Mouse (Mus musculus) thymus, adult 2 months (tissue): Measurements from ENCODE around the gene Syt16. TPM values are rescaled to one million over a fixed set of nuclear protein-coding genes. Genes with fewer than 3 reads are reported as not detected.

Experiments
- DNase-seq: peaks from one replicate; pipeline ENCODE4 v3.0.0; 2021
- H3K27ac ChIP-seq: fragments of 200-500 bp; 2 replicates; pipeline ENCODE4 v1.5.1; 2012; ENCODE audit warnings: low read length, control low read depth; ENCODE audit not compliant: control insufficient read depth, insufficient read depth
- H3K27me3 ChIP-seq: fragments of 200-500 bp; 2 replicates; pipeline ENCODE4 v1.6.1; 2012; ENCODE audit warnings: mild to moderate bottlenecking, low read length, moderate library complexity, mixed read lengths; ENCODE audit not compliant: control insufficient read depth, insufficient read depth
- H3K36me3 ChIP-seq: fragments of 200-500 bp; 2 replicates; pipeline ENCODE4 v1.6.1; 2012; ENCODE audit warnings: mild to moderate bottlenecking, low read length, moderate library complexity; ENCODE audit not compliant: control insufficient read depth, insufficient read depth
- H3K4me1 ChIP-seq: fragments of 200-500 bp; replicated peaks from 2 replicates; pipeline ENCODE4 v1.6.1; 2012; ENCODE audit warnings: low read length; ENCODE audit not compliant: control insufficient read depth, insufficient read depth
- H3K4me3 ChIP-seq: fragments of 200-500 bp; 2 replicates; pipeline ENCODE4 v1.5.1; 2012; ENCODE audit warnings: mild to moderate bottlenecking, low read length, control low read depth, moderate library complexity; ENCODE audit not compliant: control insufficient read depth, insufficient read depth
- CTCF ChIP-seq: fragments of 200-500 bp; IDR thresholded peaks from 2 replicates; pipeline ENCODE4 v1.5.1; 2012; ENCODE audit warnings: mild to moderate bottlenecking, control low read depth, low read length, moderate library complexity, borderline replicate concordance; ENCODE audit not compliant: control insufficient read depth, poor library complexity, insufficient read depth; ENCODE audit errors: extremely low read depth
- POLR2A ChIP-seq: fragments of 200-500 bp; IDR thresholded peaks from 2 replicates; pipeline ENCODE4 v1.6.1; 2012; ENCODE audit warnings: mild to moderate bottlenecking, low read length, control low read depth, moderate library complexity; ENCODE audit not compliant: control insufficient read depth, poor library complexity, insufficient read depth; ENCODE audit errors: extremely low read depth
- WGBS: fragments of 180-500 bp; shearing (Covaris S2); methylation state at CpG from one replicate; pipeline ENCODE4 v1.1.7; 2018; 5-methylcytosine and 5-hydroxymethylcytosine counted together
- polyA plus RNA-seq: library from polyadenylated mRNA; depleted of rRNA; stranded (reverse); fragments of >200 nt; gene quantifications from 2 replicates; pipeline ENCODE4 v1.2.3, GENCODE M21; 2012

The Syt16 gene
- polyA plus RNA-seq, 1 experiment, result not detected

DNA sequence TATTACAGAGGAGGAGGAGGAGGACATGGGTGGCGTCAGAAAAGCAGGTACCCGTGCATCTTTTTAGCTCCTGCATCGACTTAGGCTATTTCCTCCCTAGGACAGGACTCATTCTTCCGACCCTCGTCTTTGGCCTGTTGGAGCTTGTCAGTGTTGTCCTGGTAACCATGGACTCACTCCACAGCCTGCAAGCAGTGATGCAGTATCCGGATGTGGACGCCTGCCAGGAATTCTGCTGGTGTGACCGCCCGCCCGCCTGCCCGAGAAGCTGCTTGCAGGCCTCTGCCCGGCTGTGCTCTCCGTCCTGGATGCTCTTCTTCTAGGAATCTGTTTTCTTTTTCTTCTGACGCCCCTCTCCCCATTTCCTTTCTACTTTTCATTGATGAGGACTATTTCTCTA lies 14.9 kb upstream of the Syt16 start:
- WGBS, result 96% methylated on average over 14 of the region's 14 CpGs
- TF ChIP-seq CTCF (no peak), POLR2A (no peak)
- H3K4me1 ChIP-seq, result no peaks in the 10 kb centered on the region
- no peak for DNase-seq
- peaks cover 47% of the 10 kb centered on the region for H3K36me3 ChIP-seq
- no peaks in the 10 kb centered on the region for H3K27me3 ChIP-seq
- H3K4me3 ChIP-seq, result no peak overlapping the region
- H3K27ac ChIP-seq, result no peak overlapping the region

DNA sequence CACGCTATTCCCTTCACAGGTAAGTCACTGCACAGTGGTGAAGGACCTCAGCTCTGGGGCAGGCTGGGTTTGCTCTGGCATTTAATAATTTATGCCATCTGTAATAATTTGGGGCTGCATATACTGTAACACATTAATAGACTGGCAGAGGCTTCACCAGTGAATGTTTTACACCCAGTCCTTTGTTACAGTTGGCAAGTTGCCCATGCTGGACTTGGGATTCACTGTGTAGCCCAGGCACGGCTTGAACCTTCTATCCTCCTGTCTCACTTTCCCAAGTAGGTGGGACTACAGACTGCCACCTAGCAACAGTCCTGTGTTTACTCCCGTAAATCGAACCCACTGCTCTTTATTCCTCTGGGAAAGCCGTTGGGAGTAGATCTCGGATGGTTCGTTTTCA lies 11.2 kb upstream of the Syt16 start:
- H3K36me3 ChIP-seq, result peaks cover 29% of the 10 kb centered on the region

DNA sequence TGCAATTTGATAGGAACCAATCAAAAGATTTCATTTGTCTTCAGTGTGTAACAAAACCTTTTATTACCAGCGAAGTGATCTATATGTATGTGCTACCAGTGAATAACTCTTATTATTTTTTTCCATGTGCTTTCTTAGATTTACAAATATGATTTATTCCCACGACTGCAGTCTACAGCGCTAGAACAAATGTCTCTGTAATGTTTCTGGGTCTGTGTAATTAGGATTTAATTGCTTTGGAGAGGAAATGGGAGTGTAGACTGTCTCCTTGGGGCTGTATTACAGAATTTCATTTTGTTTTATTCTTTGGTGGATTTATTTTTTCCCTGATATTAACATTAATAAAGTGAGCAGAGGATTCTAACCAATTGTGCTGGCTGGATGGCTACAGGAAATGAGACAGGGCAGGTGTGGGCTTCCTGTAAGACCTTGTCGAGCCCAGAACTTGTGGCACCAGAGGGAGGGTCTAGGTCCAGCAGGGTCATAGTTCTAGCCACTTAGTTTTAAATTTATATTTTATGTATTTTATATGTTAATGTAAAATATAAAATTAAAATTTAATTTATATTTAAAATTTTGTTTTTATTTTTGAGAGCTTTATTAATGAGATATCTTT lies 9.0 kb upstream of the Syt16 start:
- Histone ChIP-seq H3K4me1 (no peaks in the 10 kb centered on the region), H3K36me3 (peaks cover 20% of the 10 kb centered on the region), H3K27ac (no peak overlapping the region), H3K4me3 (no peak overlapping the region), H3K27me3 (no peaks in the 10 kb centered on the region)
- TF ChIP-seq POLR2A (no peak), CTCF (no peak)
- DNase-seq, result no peak
- 93% methylated on average over 4 of the region's 4 CpGs for WGBS

More for the DNA sequence above, 11.2 kb upstream of the Syt16 start:
- Histone ChIP-seq H3K4me3 (no peak overlapping the region), H3K27me3 (no peaks in the 10 kb centered on the region), H3K4me1 (no peaks in the 10 kb centered on the region), H3K27ac (no peak overlapping the region)
- 96% methylated on average over 7 of the region's 7 CpGs for WGBS
- DNase-seq, result no peak
- TF ChIP-seq POLR2A (no peak), CTCF (no peak)

DNA sequence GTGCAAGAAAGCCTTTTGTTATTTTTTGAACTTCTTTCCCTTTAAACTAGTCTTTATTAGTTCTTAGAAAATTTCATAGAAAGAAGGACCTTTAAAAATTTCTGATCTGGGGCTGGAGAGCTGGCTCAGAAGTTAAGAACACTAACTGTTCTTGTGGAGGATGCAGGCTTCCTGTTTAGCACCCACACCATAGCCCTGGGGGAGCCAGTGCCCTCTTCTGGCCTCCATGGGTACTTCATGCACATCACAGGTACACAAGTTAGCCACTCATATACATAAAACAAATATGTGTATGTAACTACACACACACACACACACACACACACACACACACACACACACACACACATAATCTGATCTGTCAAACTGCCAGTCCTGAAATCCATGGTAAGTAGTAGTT lies 7.9 kb upstream of the Syt16 start:
- peaks cover 10% of the 10 kb centered on the region for H3K36me3 ChIP-seq
- no peaks in the 10 kb centered on the region for H3K27me3 ChIP-seq
- no peaks in the 10 kb centered on the region for H3K4me1 ChIP-seq
- no peak for TF ChIP-seq CTCF
- TF ChIP-seq POLR2A, result no peak
- DNase-seq, result peak; percentile 76
- H3K4me3 ChIP-seq, result no peak overlapping the region
- H3K27ac ChIP-seq, result no peak overlapping the region

DNA sequence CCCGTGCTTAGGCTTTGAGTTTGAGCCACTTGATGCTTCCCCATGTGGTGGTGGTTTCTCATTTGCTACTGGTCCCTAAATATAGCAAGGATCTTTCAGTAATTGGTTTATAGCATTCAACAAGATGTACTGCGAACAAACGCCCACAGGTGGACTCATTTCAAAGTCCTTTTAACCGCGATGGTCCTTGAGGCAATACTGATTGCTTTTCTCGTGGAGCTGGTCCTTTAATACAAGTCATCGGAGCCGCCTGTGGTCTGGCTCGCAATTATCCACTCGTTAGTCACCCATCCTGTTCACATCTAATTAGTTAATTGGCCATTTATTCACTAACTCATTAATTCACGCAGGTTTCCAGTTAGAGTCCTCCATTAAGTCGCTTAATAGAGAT lies 560 bp upstream of the Syt16 start:
- no peak for TF ChIP-seq CTCF
- TF ChIP-seq POLR2A, result no peak
- WGBS, result 79% methylated on average over 12 of the region's 12 CpGs
- H3K4me1 ChIP-seq, result peaks cover 5% of the 10 kb centered on the region
- peaks cover 19% of the 10 kb centered on the region for H3K27me3 ChIP-seq
- H3K27ac ChIP-seq, result no peak overlapping the region
- H3K36me3 ChIP-seq, result no peaks in the 10 kb centered on the region
- H3K4me3 ChIP-seq, result no peak overlapping the region
- no peak for DNase-seq

DNA sequence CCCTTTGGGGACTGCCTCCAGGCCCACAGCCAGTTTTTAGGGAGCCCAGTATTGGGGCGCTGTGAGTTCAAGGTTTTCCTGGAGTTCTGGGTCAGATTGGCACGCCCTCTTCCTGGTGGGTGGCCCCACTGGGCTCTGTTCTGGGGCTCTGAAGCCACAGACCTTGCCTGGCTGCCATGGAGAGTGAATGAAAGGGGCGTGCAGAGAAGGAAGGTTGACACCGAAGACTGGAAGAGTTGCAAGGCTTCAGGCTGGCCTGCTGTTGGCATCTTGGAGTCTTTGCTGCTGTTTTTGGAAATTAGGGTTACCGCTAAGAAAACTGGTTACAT lies 631 bp downstream of the Syt16 start:
- 35% methylated on average over 5 of the region's 5 CpGs for WGBS

DNA sequence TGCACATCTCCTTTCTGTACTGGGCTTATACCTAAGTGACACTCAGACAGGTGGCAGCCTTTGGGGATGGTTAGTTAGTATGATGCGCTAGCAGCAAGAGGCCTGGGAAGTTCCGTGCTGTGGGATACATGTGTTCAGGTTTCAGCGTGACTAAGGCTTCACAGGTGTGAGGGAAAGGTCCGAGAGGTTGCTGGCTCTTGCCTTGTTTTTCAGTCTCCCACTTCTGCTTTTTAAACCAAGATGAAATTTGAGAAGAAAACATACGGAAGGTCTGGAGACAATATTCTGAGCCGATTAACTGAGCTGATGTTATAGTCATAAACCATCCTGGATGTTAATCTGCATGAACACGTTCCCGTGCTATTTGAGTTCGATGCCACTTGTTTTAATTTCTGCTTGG lies 5.0 kb downstream of the Syt16 start:
- H3K27ac ChIP-seq, result no peak overlapping the region
- peaks cover 10% of the 10 kb centered on the region; the same call in 1 of the 2 replicates for H3K27me3 ChIP-seq
- DNase-seq, result no peak
- TF ChIP-seq POLR2A (no peak), CTCF (no peak)
- 67% methylated on average over 9 of the region's 9 CpGs for WGBS
- H3K4me1 ChIP-seq, result peaks cover 3% of the 10 kb centered on the region
- no peak overlapping the region for H3K4me3 ChIP-seq
- H3K36me3 ChIP-seq, result no peaks in the 10 kb centered on the region

More for the DNA sequence above, 631 bp downstream of the Syt16 start:
- H3K36me3 ChIP-seq, result no peaks in the 10 kb centered on the region
- H3K27ac ChIP-seq, result no peak overlapping the region
- peaks cover 5% of the 10 kb centered on the region for H3K4me1 ChIP-seq
- H3K4me3 ChIP-seq, result peak overlapping the region; percentile 11; the same call in 1 of the 2 replicates
- no peak for DNase-seq
- TF ChIP-seq CTCF, result no peak
- TF ChIP-seq POLR2A, result no peak
- peaks cover 21% of the 10 kb centered on the region for H3K27me3 ChIP-seq
